Mouse (Mus musculus) liver, embryonic 14.5 days (tissue): ENCODE measurements around the gene Map2k3.

ENCODE experiments used
- CTCF ChIP-seq: IDR thresholded peaks from 2 replicates; pipeline ENCODE4 v1.5.1; 2016; ENCODE audit warnings: antibody characterized with exemption, low read depth, control low read depth
- EP300 ChIP-seq: IDR thresholded peaks from 2 replicates; pipeline ENCODE4 v1.6.1; 2016; ENCODE audit warnings: antibody characterized with exemption, low read depth

DNA sequence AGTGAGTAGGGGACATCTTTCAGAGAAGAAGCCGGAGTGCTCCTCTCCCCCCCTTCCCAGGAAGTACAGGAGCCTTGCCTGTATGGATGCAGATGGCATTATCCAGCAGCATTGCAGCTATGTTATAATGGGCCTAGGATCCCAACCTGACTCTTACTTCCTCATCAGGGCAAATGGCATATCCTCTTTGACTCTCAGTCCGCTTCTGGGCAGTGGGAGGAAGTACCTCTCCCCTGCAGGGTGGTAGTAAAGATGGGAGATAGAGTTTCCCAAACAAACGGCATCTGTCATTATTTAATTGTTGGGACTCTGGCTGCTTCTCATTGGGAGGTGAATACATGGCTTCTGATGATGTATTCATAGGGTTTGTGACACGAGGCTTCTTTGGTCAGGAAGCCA is 4.1 kb downstream of the Map2k3 start:
- no peak for TF ChIP-seq EP300
- no peak for TF ChIP-seq CTCF
